Mouse (Mus musculus) cerebellum, adult 11 months (tissue): ENCODE results near the gene Gzmk.
"Not testable (repeated sequence)": the region's sequence is repeated elsewhere in the genome, so short reads cannot be mapped to it uniquely, and the experiment has no call there.

Experiments
- DNase-seq: peaks from one replicate; pipeline ENCODE4 v3.0.0; 2022

Gene Gzmk

GRCm38 (mm10) chr13:113225811-113226210, at the start of gene Gzmk:
Gene Gzmk (minus strand): TSS chr13:113225908.
- DNase-seq, result no peak

- no peak for DNase-seq
Observed at GRCm38 (mm10) chr13:113271189-113271588, 45.5 kb upstream of the Gzmk start.

GRCm38 (mm10) chr13:113269777-113270776, 44.4 kb upstream of the Gzmk start:
- peak; percentile 51 for DNase-seq

GRCm38 (mm10) chr13:113267204-113267603, 41.5 kb upstream of the Gzmk start:
- no peak for DNase-seq

- DNase-seq, result peak; percentile 38
Observed at GRCm38 (mm10) chr13:113266495-113266951, 40.8 kb upstream of the Gzmk start.

- DNase-seq, result no peak
Observed at GRCm38 (mm10) chr13:113265257-113265656, 39.5 kb upstream of the Gzmk start.

GRCm38 (mm10) chr13:113262822-113263221, 37.1 kb upstream of the Gzmk start:
- DNase-seq, result no peak

GRCm38 (mm10) chr13:113259237-113259636, 33.5 kb upstream of the Gzmk start:
- no peak for DNase-seq

GRCm38 (mm10) chr13:113257190-113257589, 31.5 kb upstream of the Gzmk start:
- no peak for DNase-seq

- DNase-seq, result no peak
Observed at GRCm38 (mm10) chr13:113256766-113257165, 31.1 kb upstream of the Gzmk start.

GRCm38 (mm10) chr13:113252580-113252979, 26.9 kb upstream of the Gzmk start:
- not testable (repeated sequence) for DNase-seq

GRCm38 (mm10) chr13:113245025-113245424, 19.3 kb upstream of the Gzmk start:
- no peak for DNase-seq

GRCm38 (mm10) chr13:113242129-113242528, 16.4 kb upstream of the Gzmk start:
- no peak for DNase-seq

- no peak for DNase-seq
Observed at GRCm38 (mm10) chr13:113227666-113228463, 2.2 kb upstream of the Gzmk start.

- DNase-seq, result no peak
Observed at GRCm38 (mm10) chr13:113227076-113227475, 1.4 kb upstream of the Gzmk start.

GRCm38 (mm10) chr13:113224105-113224504, 1.6 kb downstream of the Gzmk start:
- DNase-seq, result no peak

- no peak for DNase-seq
Observed at GRCm38 (mm10) chr13:113221851-113222250, 3.9 kb downstream of the Gzmk start.

GRCm38 (mm10) chr13:113213865-113214264, 11.8 kb downstream of the Gzmk start:
- no peak for DNase-seq

- no peak for DNase-seq
Observed at GRCm38 (mm10) chr13:113212401-113212800, 13.3 kb downstream of the Gzmk start.

- no peak for DNase-seq
Observed at GRCm38 (mm10) chr13:113211345-113211744, 14.4 kb downstream of the Gzmk start.

GRCm38 (mm10) chr13:113209624-113210023, 16.1 kb downstream of the Gzmk start, which contains the start of gene Esm1:
Gene Esm1 (plus strand): TSS chr13:113209659.
- DNase-seq, result no peak

- DNase-seq, result no peak
Observed at GRCm38 (mm10) chr13:113205346-113205745, 20.4 kb downstream of the Gzmk start.

- DNase-seq, result no peak
Observed at GRCm38 (mm10) chr13:113203146-113203545, 22.6 kb downstream of the Gzmk start.
